Mouse (Mus musculus) gastrocnemius, adult 2 months (tissue): ENCODE results near the gene Gm20388. TPM values are rescaled to one million over a fixed set of nuclear protein-coding genes. Genes with fewer than 3 reads are reported as not detected.
"Not testable (repeated sequence)": the region's sequence is repeated elsewhere in the genome, so short reads cannot be mapped to it uniquely, and the experiment has no call there.

Experiments
- DNase-seq: peaks from one replicate; pipeline ENCODE4 v3.0.0; 2022
- H3K27ac ChIP-seq: fragments of 200-600 bp; 2 replicates; pipeline ENCODE4 v1.8.1; 2022; ENCODE audit warnings: mild to moderate bottlenecking
- H3K4me3 ChIP-seq: fragments of 200-600 bp; 2 replicates; pipeline ENCODE4 v1.8.1; 2022; ENCODE audit warnings: mild to moderate bottlenecking, moderate library complexity
- CTCF ChIP-seq: fragments of 200-600 bp; IDR thresholded peaks from 2 replicates; pipeline ENCODE4 v1.8.1; 2022; ENCODE audit warnings: antibody characterized with exemption, mild to moderate bottlenecking, moderate library complexity
- intact Hi-C: fragments of 180-260 bp; cut with DNase I; formaldehyde crosslinking; loops from one replicate; pipeline ENCODE4 v1.15.1; 2025
- total RNA-seq, 2 experiments: library from RNA; stranded (reverse); gene quantifications; 2 replicates each; pipeline ENCODE4 v1.2.3; 2021

Gene Gm20388
- total RNA-seq, 2 experiments from 2014 or later = 6.1 to 15.0 TPM

- peak overlapping the region; percentile 95 for H3K27ac ChIP-seq
- no peak for TF ChIP-seq CTCF
- intact Hi-C loops = loop anchor here (1.0 kb wide), 1 partner anchor 137 kb away; no protein-coding TSS in a partner anchor
- no peak for DNase-seq
- peak overlapping the region; percentile 81 for H3K4me3 ChIP-seq
These were observed 3132.5 kb downstream of the Gm20388 start for GRCm38 (mm10) chr8:123042974-123043625.

GRCm38 (mm10) chr8:123043941-123044340 is 3133.3 kb downstream of the Gm20388 start:
- TF ChIP-seq CTCF = no peak
- intact Hi-C loops = no loop called here

GRCm38 (mm10) chr8:123044743-123045425 is 3134.2 kb downstream of the Gm20388 start:
- DNase-seq, H3K4me3 ChIP-seq, intact Hi-C loops, H3K27ac ChIP-seq: not testable (repeated sequence)

More at GRCm38 (mm10) chr8:123043941-123044340, 3133.3 kb downstream of the Gm20388 start:
- DNase-seq = no peak
- Histone ChIP-seq H3K27ac (peak overlapping the region; percentile 95; the same call in 1 of the 2 replicates), H3K4me3 (no peak overlapping the region; the same call in 1 of the 2 replicates)

- DNase-seq = no peak
- H3K4me3 ChIP-seq = no peak overlapping the region
- no peak for TF ChIP-seq CTCF
- no peak overlapping the region for H3K27ac ChIP-seq
- intact Hi-C loops = loop anchor here (2.0 kb wide), 1 partner anchor 18 kb away; no protein-coding TSS in a partner anchor
These were observed 3136.1 kb downstream of the Gm20388 start for GRCm38 (mm10) chr8:123046706-123047105.

GRCm38 (mm10) chr8:123047827-123048226 is 3137.2 kb downstream of the Gm20388 start:
- Histone ChIP-seq H3K4me3 (no peak overlapping the region), H3K27ac (no peak overlapping the region)
- TF ChIP-seq CTCF = no peak
- intact Hi-C loops = loop anchor here (2.0 kb wide), 1 partner anchor 17 kb away; no protein-coding TSS in a partner anchor
- no peak for DNase-seq

- DNase-seq = no peak
- intact Hi-C loops = no loop called here
- H3K27ac ChIP-seq = no peak overlapping the region
- no peak overlapping the region for H3K4me3 ChIP-seq
- no peak for TF ChIP-seq CTCF
These were observed 3137.8 kb downstream of the Gm20388 start for GRCm38 (mm10) chr8:123048402-123048801.

- TF ChIP-seq CTCF = no peak
- intact Hi-C loops = no loop called here
- DNase-seq = no peak
- no peak overlapping the region for H3K27ac ChIP-seq
- no peak overlapping the region for H3K4me3 ChIP-seq
These were observed 3140.8 kb downstream of the Gm20388 start for GRCm38 (mm10) chr8:123051458-123051857.

- no peak for DNase-seq
- Histone ChIP-seq H3K4me3 (no peak within 1 kb of the TSS; the same call in 1 of the 2 replicates), H3K27ac (no peak within 1 kb of the TSS; the same call in 1 of the 2 replicates)
- intact Hi-C loops = no loop called here
- no peak for TF ChIP-seq CTCF
These were observed 3152.1 kb downstream of the Gm20388 start, which contains the start of gene Spg7 for GRCm38 (mm10) chr8:123062721-123063120. Spg7 (plus strand) TSS chr8:123062942.

GRCm38 (mm10) chr8:123064072-123064471 is 3153.4 kb downstream of the Gm20388 start:
- H3K27ac ChIP-seq = peak overlapping the region; percentile 93
- peak overlapping the region; percentile 83 for H3K4me3 ChIP-seq
- no peak for DNase-seq
- intact Hi-C loops = loop anchor here (2.0 kb wide), 1 partner anchor 17 kb away; no protein-coding TSS in a partner anchor
- TF ChIP-seq CTCF = no peak

GRCm38 (mm10) chr8:123064809-123065213 is 3154.2 kb downstream of the Gm20388 start:
- no peak for TF ChIP-seq CTCF
- H3K27ac ChIP-seq = peak overlapping the region; percentile 93
- H3K4me3 ChIP-seq = peak overlapping the region; percentile 83
- DNase-seq = no peak
- intact Hi-C loops = loop anchor here (1.0 to 5.0 kb wide), 3 partner anchors 18 to 213 kb away; no protein-coding TSS in a partner anchor

- intact Hi-C loops = loop anchor here (1.0 to 5.0 kb wide), 3 partner anchors 19 to 213 kb away; no protein-coding TSS in a partner anchor
These were observed 3154.8 kb downstream of the Gm20388 start for GRCm38 (mm10) chr8:123065214-123066100.

More at GRCm38 (mm10) chr8:123065214-123066100, 3154.8 kb downstream of the Gm20388 start:
- H3K27ac ChIP-seq = peak overlapping the region; percentile 93
- H3K4me3 ChIP-seq = peak overlapping the region; percentile 83
- DNase-seq = peak; percentile 99
- TF ChIP-seq CTCF = peak; percentile 76
